Mouse (Mus musculus): ENCODE measurements around the gene Dpp6. TPM values are rescaled to one million over a fixed set of nuclear protein-coding genes. Genes with fewer than 3 reads are reported as not detected.
A peak's percentile ranks its signal among the peaks of the same experiment; 100 is the strongest.

Dpp6 gene
- polyA plus RNA-seq, 1 experiment from 2014 or later: 0.76 TPM

- Histone ChIP-seq H3K9ac (ENCODE audit: low read depth, low read length) (no peak overlapping the region), H3K27ac (ENCODE audit: low read depth, low read length) (peak overlapping the region; percentile 50; the same call in 1 of the 2 replicates), H3K9me3 (ENCODE audit: control insufficient read depth) (no peaks in the 10 kb centered on the region), H3K4me2 (replicated peaks; ENCODE audit: low read depth) (no peak overlapping the region), H3K4me1 (replicated peaks; ENCODE audit: control insufficient read depth, insufficient read depth, low read length) (peaks cover 6% of the 10 kb centered on the region; the same call in 1 of the 2 replicates), H3K36me3 (ENCODE audit: control insufficient read depth, insufficient read depth) (no peaks in the 10 kb centered on the region), H3K27me3 (replicated peaks; ENCODE audit: control insufficient read depth, insufficient read depth, low read length) (no peaks in the 10 kb centered on the region), H3K4me3 (ENCODE audit: low read depth, low read length) (no peak overlapping the region)
- peak; percentile 94 for ATAC-seq
- TF ChIP-seq CTCF (IDR thresholded peaks at IDR 0.05; ENCODE audit: low read depth): no peak
- whole genome bisulfite sequencing: 34% methylated on average over 4 of the region's 4 CpGs
These were observed 604.2 kb downstream of the Dpp6 start for GRCm38 (mm10) chr5:27421090-27421635.

GRCm38 (mm10) chr5:27423766-27424165 lies 606.8 kb downstream of the Dpp6 start:
- Histone ChIP-seq H3K9me3 (ENCODE audit: control insufficient read depth) (no peaks in the 10 kb centered on the region), H3K4me3 (ENCODE audit: low read depth, low read length) (no peak overlapping the region), H3K4me1 (replicated peaks; ENCODE audit: control insufficient read depth, insufficient read depth, low read length) (peaks cover 6% of the 10 kb centered on the region; the same call in 1 of the 2 replicates), H3K27me3 (replicated peaks; ENCODE audit: control insufficient read depth, insufficient read depth, low read length) (no peaks in the 10 kb centered on the region), H3K4me2 (replicated peaks; ENCODE audit: low read depth) (no peak overlapping the region), H3K9ac (ENCODE audit: low read depth, low read length) (no peak overlapping the region), H3K27ac (ENCODE audit: low read depth, low read length) (no peak overlapping the region), H3K36me3 (ENCODE audit: control insufficient read depth, insufficient read depth) (no peaks in the 10 kb centered on the region)
- ATAC-seq: no peak
- TF ChIP-seq CTCF (IDR thresholded peaks at IDR 0.05; ENCODE audit: low read depth): no peak
- WGBS: 68% methylated on average over 3 of the region's 3 CpGs

- no peak overlapping the region for H3K4me2 ChIP-seq (replicated peaks; ENCODE audit: low read depth)
- H3K27ac ChIP-seq (ENCODE audit: low read depth, low read length): no peak overlapping the region
- TF ChIP-seq CTCF (IDR thresholded peaks at IDR 0.05; ENCODE audit: low read depth): no peak
- no peak overlapping the region for H3K4me3 ChIP-seq (ENCODE audit: low read depth, low read length)
- no peak for ATAC-seq
- peaks cover 6% of the 10 kb centered on the region; the same call in 1 of the 2 replicates for H3K4me1 ChIP-seq (replicated peaks; ENCODE audit: control insufficient read depth, insufficient read depth, low read length)
- no peaks in the 10 kb centered on the region for H3K9me3 ChIP-seq (ENCODE audit: control insufficient read depth)
- H3K9ac ChIP-seq (ENCODE audit: low read depth, low read length): no peak overlapping the region
- H3K27me3 ChIP-seq (replicated peaks; ENCODE audit: control insufficient read depth, insufficient read depth, low read length): no peaks in the 10 kb centered on the region
- WGBS: 78% methylated on average over 3 of the region's 3 CpGs
- H3K36me3 ChIP-seq (ENCODE audit: control insufficient read depth, insufficient read depth): no peaks in the 10 kb centered on the region
These were observed 607.6 kb downstream of the Dpp6 start for GRCm38 (mm10) chr5:27424484-27425080.

- no peaks in the 10 kb centered on the region for H3K27me3 ChIP-seq (replicated peaks; ENCODE audit: control insufficient read depth, insufficient read depth, low read length)
- WGBS: 65% methylated on average over 1 of the region's 1 CpGs
- H3K4me2 ChIP-seq (replicated peaks; ENCODE audit: low read depth): no peak overlapping the region
- no peaks in the 10 kb centered on the region for H3K36me3 ChIP-seq (ENCODE audit: control insufficient read depth, insufficient read depth)
- no peak overlapping the region for H3K9ac ChIP-seq (ENCODE audit: low read depth, low read length)
- peaks cover 6% of the 10 kb centered on the region; the same call in 1 of the 2 replicates for H3K4me1 ChIP-seq (replicated peaks; ENCODE audit: control insufficient read depth, insufficient read depth, low read length)
- H3K4me3 ChIP-seq (ENCODE audit: low read depth, low read length): no peak overlapping the region
- no peak overlapping the region for H3K27ac ChIP-seq (ENCODE audit: low read depth, low read length)
- TF ChIP-seq CTCF (IDR thresholded peaks at IDR 0.05; ENCODE audit: low read depth): no peak
- no peaks in the 10 kb centered on the region for H3K9me3 ChIP-seq (ENCODE audit: control insufficient read depth)
- no peak for ATAC-seq
These were observed 609.2 kb downstream of the Dpp6 start for GRCm38 (mm10) chr5:27426200-27426599.

GRCm38 (mm10) chr5:27433584-27433983 lies 616.6 kb downstream of the Dpp6 start:
- no peak for ATAC-seq
- Histone ChIP-seq H3K27ac (ENCODE audit: low read depth, low read length) (no peak overlapping the region), H3K4me3 (ENCODE audit: low read depth, low read length) (no peak overlapping the region), H3K27me3 (replicated peaks; ENCODE audit: control insufficient read depth, insufficient read depth, low read length) (no peaks in the 10 kb centered on the region), H3K9ac (ENCODE audit: low read depth, low read length) (no peak overlapping the region), H3K4me2 (replicated peaks; ENCODE audit: low read depth) (no peak overlapping the region), H3K9me3 (ENCODE audit: control insufficient read depth) (no peaks in the 10 kb centered on the region), H3K4me1 (replicated peaks; ENCODE audit: control insufficient read depth, insufficient read depth, low read length) (no peaks in the 10 kb centered on the region), H3K36me3 (ENCODE audit: control insufficient read depth, insufficient read depth) (no peaks in the 10 kb centered on the region)
- no peak for TF ChIP-seq CTCF (IDR thresholded peaks at IDR 0.05; ENCODE audit: low read depth)

- H3K4me3 ChIP-seq (ENCODE audit: low read depth, low read length): no peak overlapping the region
- no peaks in the 10 kb centered on the region for H3K9me3 ChIP-seq (ENCODE audit: control insufficient read depth)
- H3K27me3 ChIP-seq (replicated peaks; ENCODE audit: control insufficient read depth, insufficient read depth, low read length): no peaks in the 10 kb centered on the region
- H3K4me1 ChIP-seq (replicated peaks; ENCODE audit: control insufficient read depth, insufficient read depth, low read length): no peaks in the 10 kb centered on the region
- no peaks in the 10 kb centered on the region for H3K36me3 ChIP-seq (ENCODE audit: control insufficient read depth, insufficient read depth)
- no peak overlapping the region for H3K27ac ChIP-seq (ENCODE audit: low read depth, low read length)
- no peak for TF ChIP-seq CTCF (IDR thresholded peaks at IDR 0.05; ENCODE audit: low read depth)
- H3K4me2 ChIP-seq (replicated peaks; ENCODE audit: low read depth): no peak overlapping the region
- no peak for ATAC-seq
- 52% methylated on average over 3 of the region's 3 CpGs for WGBS
- H3K9ac ChIP-seq (ENCODE audit: low read depth, low read length): no peak overlapping the region
These were observed 636.3 kb downstream of the Dpp6 start for GRCm38 (mm10) chr5:27453201-27453845.

All from intestine, postnatal 0 days (tissue).